Mouse (Mus musculus) stomach, embryonic 14.5 days (tissue): Measurements from ENCODE around the gene Psg16. TPM values are rescaled to one million over a fixed set of nuclear protein-coding genes. Genes with fewer than 3 reads are reported as not detected.

Experiments used
- ATAC-seq: fragments of 200-750 bp; cut with Nextera tagmentation; 2 replicates; pipeline ENCODE4 v1.8.0; 2017; ENCODE audit warnings: low read depth, moderate TSS enrichment; ENCODE audit not compliant: insufficient number of reproducible peaks, insufficient read depth, low FRiP score
- H3K27ac ChIP-seq: fragments of 300-500 bp; sonication (generic); 2 replicates; pipeline ENCODE4 v1.5.1; 2014; ENCODE audit warnings: mild to moderate bottlenecking, low read length, moderate library complexity, mixed read lengths
- H3K27me3 ChIP-seq: fragments of 300-500 bp; sonication (generic); 2 replicates; pipeline ENCODE4 v1.6.1; 2014; ENCODE audit warnings: low read length, control low read depth, mixed read lengths; ENCODE audit not compliant: control insufficient read depth, insufficient read depth
- H3K36me3 ChIP-seq: fragments of 300-500 bp; sonication (generic); 2 replicates; pipeline ENCODE4 v1.6.1; 2014; ENCODE audit warnings: mild to moderate bottlenecking, control low read depth, low read length, moderate library complexity, mixed read lengths; ENCODE audit not compliant: control insufficient read depth, insufficient read depth
- H3K4me1 ChIP-seq: fragments of 300-500 bp; sonication (generic); 2 replicates; pipeline ENCODE4 v1.6.1; 2014; ENCODE audit warnings: low read length, control low read depth, mixed read lengths; ENCODE audit not compliant: control insufficient read depth, insufficient read depth
- H3K4me2 ChIP-seq: fragments of 300-500 bp; sonication (generic); replicated peaks from 2 replicates; pipeline ENCODE4 v1.6.1; 2014; ENCODE audit warnings: low read depth, low read length, control low read depth
- H3K4me3 ChIP-seq: fragments of 300-500 bp; sonication (generic); 2 replicates; pipeline ENCODE4 v1.5.1; 2014; ENCODE audit warnings: low read depth, low read length, control low read depth
- H3K9ac ChIP-seq: fragments of 300-500 bp; sonication (generic); replicated peaks from 2 replicates; pipeline ENCODE4 v1.6.1; 2014; ENCODE audit warnings: low read depth, mild to moderate bottlenecking, control low read depth, low read length, moderate library complexity, mixed read lengths
- H3K9me3 ChIP-seq: fragments of 300-500 bp; sonication (generic); 2 replicates; pipeline ENCODE4 v1.6.1; 2016; ENCODE audit warnings: low read depth, low read length, control low read depth; ENCODE audit not compliant: control insufficient read depth
- WGBS: fragments of 180-500 bp; shearing (Covaris S2); extraction: QIAGEN DNeasy Blood & Tissue Kit; methylation state at CpG from one replicate; pipeline ENCODE4 v1.1.7; 2014; 5-methylcytosine and 5-hydroxymethylcytosine counted together
- polyA plus RNA-seq: library from polyadenylated mRNA; unstranded; fragments of >200 nt; fragmentation: Nextera tagmentation; extraction: Ambion mirVana; gene quantifications from 2 replicates; pipeline ENCODE4 v1.2.1, GENCODE M21; 2014

Psg16 gene
- polyA plus RNA-seq, 1 experiment from 2014 or later: 0.10 TPM

- Histone ChIP-seq H3K9ac (no peak overlapping the region), H3K36me3 (no peaks in the 10 kb centered on the region), H3K9me3 (no peaks in the 10 kb centered on the region), H3K4me1 (no peaks in the 10 kb centered on the region), H3K4me3 (no peak overlapping the region), H3K27me3 (no peaks in the 10 kb centered on the region), H3K27ac (no peak overlapping the region), H3K4me2 (no peak overlapping the region)
- 96% methylated on average over 1 of the region's 1 CpGs for WGBS
- no peak for ATAC-seq
Measured at GRCm38 (mm10) chr7:17135307-17135706, 61.5 kb downstream of the Psg16 start.

- Histone ChIP-seq H3K4me1 (no peaks in the 10 kb centered on the region), H3K36me3 (no peaks in the 10 kb centered on the region), H3K4me2 (no peak within 1 kb of the TSS), H3K9me3 (no peaks in the 10 kb centered on the region), H3K9ac (no peak within 1 kb of the TSS), H3K4me3 (no peak within 1 kb of the TSS), H3K27me3 (no peaks in the 10 kb centered on the region), H3K27ac (no peak within 1 kb of the TSS)
- ATAC-seq: no peak
- 77% methylated on average over 2 of the region's 2 CpGs for WGBS
Measured at GRCm38 (mm10) chr7:17149931-17150330, 76.1 kb downstream of the Psg16 start, which contains the start of gene Ceacam3. TSS of gene Ceacam3 (plus strand) at chr7:17150282.

DNA sequence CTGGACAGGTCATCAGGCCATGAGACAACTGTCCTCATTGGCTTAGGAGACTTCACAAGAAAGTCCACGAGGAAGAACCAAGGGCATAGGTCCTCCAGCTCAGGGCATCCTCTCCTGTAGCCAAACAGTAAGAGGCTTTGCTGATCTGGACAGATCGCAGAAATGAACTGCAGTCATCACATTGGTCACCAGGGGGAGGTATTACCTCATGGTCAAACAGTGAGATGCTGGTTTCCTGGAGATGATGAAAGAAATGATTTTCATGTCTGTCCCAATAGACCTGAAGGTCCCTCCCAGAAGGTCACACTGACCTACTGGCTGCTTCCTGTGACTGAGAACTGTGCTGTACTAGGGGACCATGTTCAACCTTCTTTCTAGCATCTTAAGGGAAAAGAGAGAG lies 81.8 kb downstream of the Psg16 start:
- no peaks in the 10 kb centered on the region for H3K4me1 ChIP-seq
- H3K27me3 ChIP-seq: no peaks in the 10 kb centered on the region
- no peak for ATAC-seq
- H3K9me3 ChIP-seq: no peaks in the 10 kb centered on the region
- no peak overlapping the region for H3K4me2 ChIP-seq
- H3K4me3 ChIP-seq: no peak overlapping the region
- no peaks in the 10 kb centered on the region for H3K36me3 ChIP-seq
- no peak overlapping the region for H3K9ac ChIP-seq
- 38% methylated on average over 2 of the region's 2 CpGs for WGBS
- H3K27ac ChIP-seq: no peak overlapping the region

DNA sequence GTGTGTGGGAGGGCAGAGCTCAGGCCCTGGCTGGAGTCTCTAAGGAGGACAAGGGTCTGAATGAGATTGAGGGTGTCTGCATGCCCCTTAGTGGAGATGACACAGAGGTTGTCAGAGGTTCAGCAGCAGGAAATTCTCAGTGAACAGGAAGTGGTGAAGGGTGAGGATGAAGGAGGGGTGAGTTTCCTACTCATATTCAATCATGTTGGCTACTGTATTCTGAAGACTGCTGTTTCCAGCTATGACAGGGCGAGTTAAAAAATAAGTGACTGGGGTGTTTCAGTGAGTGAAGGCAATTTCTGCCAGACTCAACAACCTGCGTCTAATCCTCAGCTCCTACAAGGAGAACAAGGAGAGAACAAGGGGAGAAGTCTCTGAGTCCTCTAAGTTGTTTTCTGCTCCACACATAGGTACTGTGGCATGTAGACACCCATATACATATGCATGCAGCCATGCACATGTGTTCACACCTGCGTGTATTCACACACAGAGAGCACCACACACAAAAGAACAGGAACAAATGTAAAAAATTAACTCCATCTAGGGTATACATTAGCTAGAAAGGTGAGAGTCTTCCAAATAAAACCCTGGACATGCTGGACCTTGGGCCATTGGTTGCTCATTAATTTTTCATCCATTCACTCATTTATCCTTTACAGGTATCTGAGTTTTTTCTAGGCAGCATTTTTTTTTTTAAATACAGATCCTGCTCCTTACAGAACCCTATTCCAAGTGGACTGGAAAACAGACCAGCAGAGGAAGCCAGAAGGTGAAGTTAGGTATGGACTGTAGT lies 83.2 kb downstream of the Psg16 start:
- no peaks in the 10 kb centered on the region for H3K4me1 ChIP-seq
- no peak for ATAC-seq
- H3K27ac ChIP-seq: no peak overlapping the region
- H3K9ac ChIP-seq: no peak overlapping the region
- H3K27me3 ChIP-seq: no peaks in the 10 kb centered on the region
- no peak overlapping the region for H3K4me3 ChIP-seq
- H3K4me2 ChIP-seq: no peak overlapping the region
- WGBS: 69% methylated on average over 3 of the region's 3 CpGs
- H3K36me3 ChIP-seq: no peaks in the 10 kb centered on the region
- H3K9me3 ChIP-seq: no peaks in the 10 kb centered on the region

DNA sequence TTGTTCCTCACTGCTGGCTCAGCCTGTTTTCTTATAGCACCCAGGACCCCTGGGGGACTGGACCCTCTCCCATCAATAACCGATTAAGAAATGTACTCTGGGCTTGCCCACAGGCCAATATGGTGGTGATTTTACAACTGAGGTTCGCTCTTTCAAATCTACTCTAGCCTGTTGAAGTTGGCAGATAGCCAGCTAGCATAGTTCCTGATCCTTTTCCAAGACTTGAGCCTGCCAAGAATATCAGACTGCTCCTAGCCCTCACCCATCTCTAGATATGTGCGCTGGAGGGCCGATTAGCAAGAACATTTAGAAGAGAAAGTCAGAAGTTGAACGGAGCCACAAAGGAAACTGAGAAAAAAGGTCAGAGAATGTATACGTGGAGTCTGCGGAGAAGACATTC lies 85.2 kb downstream of the Psg16 start:
- H3K4me2 ChIP-seq: no peak overlapping the region
- H3K9me3 ChIP-seq: no peaks in the 10 kb centered on the region
- H3K27ac ChIP-seq: no peak overlapping the region
- no peaks in the 10 kb centered on the region for H3K36me3 ChIP-seq
- H3K4me1 ChIP-seq: no peaks in the 10 kb centered on the region
- no peaks in the 10 kb centered on the region for H3K27me3 ChIP-seq
- H3K4me3 ChIP-seq: no peak overlapping the region
- 79% methylated on average over 7 of the region's 7 CpGs for WGBS
- no peak overlapping the region for H3K9ac ChIP-seq
- ATAC-seq: no peak

DNA sequence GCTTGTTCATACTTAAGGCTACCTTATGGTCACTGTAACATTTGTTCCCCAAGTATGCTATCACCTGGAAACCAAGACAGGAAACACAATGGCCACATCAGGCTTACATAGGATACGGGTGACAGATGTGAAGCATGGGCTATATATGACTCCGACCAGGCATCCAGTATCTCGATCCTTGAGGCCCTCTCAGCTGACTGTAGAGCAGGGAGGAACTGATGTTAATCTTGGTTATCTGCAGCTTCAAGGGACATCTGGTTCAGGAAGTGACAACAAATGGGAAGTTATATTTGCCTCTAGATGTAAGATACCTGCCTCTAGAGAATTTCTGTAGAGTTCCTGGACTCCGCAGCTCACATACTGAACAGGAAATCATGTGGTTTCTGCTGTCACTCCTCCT lies 98.0 kb downstream of the Psg16 start:
- Histone ChIP-seq H3K27ac (no peak overlapping the region), H3K4me3 (no peak overlapping the region), H3K9me3 (no peaks in the 10 kb centered on the region), H3K4me2 (no peak overlapping the region), H3K36me3 (no peaks in the 10 kb centered on the region), H3K27me3 (no peaks in the 10 kb centered on the region), H3K9ac (no peak overlapping the region), H3K4me1 (no peaks in the 10 kb centered on the region)
- WGBS: 86% methylated on average over 4 of the region's 4 CpGs
- no peak for ATAC-seq

Other genes starting within 250 kb of the Psg16 start
- gene Prkd2, start 231.1 kb upstream of the Psg16 start, polyA plus RNA-seq: 14.2 and 14.6 TPM in 2 replicates
- 5.5 and 6.1 TPM in 2 replicates for gene Dact3, start 198.7 kb upstream of the Psg16 start, polyA plus RNA-seq
- 12.8 and 12.9 TPM in 2 replicates for gene Gng8, start 182.3 kb upstream of the Psg16 start, polyA plus RNA-seq
- 1.5 and 2.0 TPM in 2 replicates for gene Ptgir, start 167.6 kb upstream of the Psg16 start, polyA plus RNA-seq
- gene Calm3, start 149.9 kb upstream of the Psg16 start, polyA plus RNA-seq: 148 and 161 TPM in 2 replicates
- 8.6 and 8.8 TPM in 2 replicates for gene Pnmal2, start 129.4 kb upstream of the Psg16 start, polyA plus RNA-seq
- 4.2 TPM in 2 replicates for gene Pnmal1, start 114.4 kb upstream of the Psg16 start, polyA plus RNA-seq
- 0.55 and 0.59 TPM in 2 replicates for gene Gm42372, start 91.0 kb upstream of the Psg16 start, polyA plus RNA-seq
- gene Ccdc8, start 81.3 kb upstream of the Psg16 start, polyA plus RNA-seq: 18.7 and 22.3 TPM in 2 replicates
- gene Ppp5c, start 46.1 kb upstream of the Psg16 start, polyA plus RNA-seq: 93.6 and 94.4 TPM in 2 replicates
- 46.0 and 51.7 TPM in 2 replicates for gene Hif3a, start 11.6 kb upstream of the Psg16 start, polyA plus RNA-seq
- gene Ceacam3, start 76.2 kb downstream of the Psg16 start, polyA plus RNA-seq: not detected in 2 replicates
- gene Psg29, start 129.4 kb downstream of the Psg16 start, polyA plus RNA-seq: not detected in 2 replicates